Mouse (Mus musculus): ENCODE data around the gene Rapgef1. TPM values are rescaled to one million over a fixed set of nuclear protein-coding genes. Genes with fewer than 3 reads are reported as not detected.

The Rapgef1 gene
- polyA plus RNA-seq, 1 experiment from 2014 or later = 11.2 TPM

- Histone ChIP-seq H3K4me1 (ENCODE audit: control insufficient read depth, insufficient read depth, low read length) (peaks cover 40% of the 10 kb centered on the region), H3K9me3 (replicated peaks; ENCODE audit: control insufficient read depth, low read length) (no peaks in the 10 kb centered on the region), H3K9ac (ENCODE audit: low read length) (no peak overlapping the region), H3K4me3 (replicated peaks; ENCODE audit: low read length) (no peak overlapping the region), H3K27ac (ENCODE audit: low read length) (no peak overlapping the region), H3K27me3 (ENCODE audit: control insufficient read depth, insufficient read depth, low read length) (no peaks in the 10 kb centered on the region), H3K4me2 (ENCODE audit: low read depth, low read length) (no peak overlapping the region), H3K36me3 (ENCODE audit: control insufficient read depth, insufficient read depth, low read length) (no peaks in the 10 kb centered on the region)
- 0 out of 2 replicates have a peak, but pooled peaks have one; percentile 42 for ATAC-seq (ENCODE audit: insufficient read depth, low FRiP score)
- 12% methylated on average over 4 of the region's 4 CpGs for WGBS
Observed at GRCm38 (mm10) chr2:29663260-29663877, 43.8 kb downstream of the Rapgef1 start.

- H3K9ac ChIP-seq (ENCODE audit: low read length) = no peak overlapping the region
- H3K36me3 ChIP-seq (ENCODE audit: control insufficient read depth, insufficient read depth, low read length) = no peaks in the 10 kb centered on the region
- no peaks in the 10 kb centered on the region for H3K27me3 ChIP-seq (ENCODE audit: control insufficient read depth, insufficient read depth, low read length)
- H3K9me3 ChIP-seq (replicated peaks; ENCODE audit: control insufficient read depth, low read length) = no peaks in the 10 kb centered on the region
- H3K4me3 ChIP-seq (replicated peaks; ENCODE audit: low read length) = no peak overlapping the region
- WGBS = 90% methylated on average over 5 of the region's 5 CpGs
- no peak for ATAC-seq (ENCODE audit: insufficient read depth, low FRiP score)
- H3K27ac ChIP-seq (ENCODE audit: low read length) = no peak overlapping the region
- H3K4me1 ChIP-seq (ENCODE audit: control insufficient read depth, insufficient read depth, low read length) = peaks cover 46% of the 10 kb centered on the region
- no peak overlapping the region for H3K4me2 ChIP-seq (ENCODE audit: low read depth, low read length)
Observed at GRCm38 (mm10) chr2:29665421-29665820, 45.9 kb downstream of the Rapgef1 start.

GRCm38 (mm10) chr2:29666589-29666988, 47.1 kb downstream of the Rapgef1 start:
- Histone ChIP-seq H3K36me3 (ENCODE audit: control insufficient read depth, insufficient read depth, low read length) (no peaks in the 10 kb centered on the region), H3K9me3 (replicated peaks; ENCODE audit: control insufficient read depth, low read length) (no peaks in the 10 kb centered on the region), H3K9ac (ENCODE audit: low read length) (no peak overlapping the region), H3K27ac (ENCODE audit: low read length) (no peak overlapping the region), H3K4me3 (replicated peaks; ENCODE audit: low read length) (no peak overlapping the region), H3K4me1 (ENCODE audit: control insufficient read depth, insufficient read depth, low read length) (peaks cover 54% of the 10 kb centered on the region), H3K4me2 (ENCODE audit: low read depth, low read length) (no peak overlapping the region), H3K27me3 (ENCODE audit: control insufficient read depth, insufficient read depth, low read length) (no peaks in the 10 kb centered on the region)
- 11% methylated on average over 7 of the region's 7 CpGs for WGBS
- peak; percentile 50; the same call in 1 of the 2 replicates for ATAC-seq (ENCODE audit: insufficient read depth, low FRiP score)

GRCm38 (mm10) chr2:29667109-29667508, 47.6 kb downstream of the Rapgef1 start:
- peaks cover 51% of the 10 kb centered on the region for H3K4me1 ChIP-seq (ENCODE audit: control insufficient read depth, insufficient read depth, low read length)
- 71% methylated on average over 4 of the region's 4 CpGs for WGBS
- ATAC-seq (ENCODE audit: insufficient read depth, low FRiP score) = no peak
- H3K36me3 ChIP-seq (ENCODE audit: control insufficient read depth, insufficient read depth, low read length) = no peaks in the 10 kb centered on the region
- no peak overlapping the region for H3K27ac ChIP-seq (ENCODE audit: low read length)
- no peak overlapping the region for H3K4me2 ChIP-seq (ENCODE audit: low read depth, low read length)
- H3K9ac ChIP-seq (ENCODE audit: low read length) = no peak overlapping the region
- no peaks in the 10 kb centered on the region for H3K9me3 ChIP-seq (replicated peaks; ENCODE audit: control insufficient read depth, low read length)
- H3K4me3 ChIP-seq (replicated peaks; ENCODE audit: low read length) = no peak overlapping the region
- H3K27me3 ChIP-seq (ENCODE audit: control insufficient read depth, insufficient read depth, low read length) = no peaks in the 10 kb centered on the region

GRCm38 (mm10) chr2:29668011-29668691, 48.6 kb downstream of the Rapgef1 start:
- no peaks in the 10 kb centered on the region for H3K27me3 ChIP-seq (ENCODE audit: control insufficient read depth, insufficient read depth, low read length)
- ATAC-seq (ENCODE audit: insufficient read depth, low FRiP score) = no peak
- H3K4me2 ChIP-seq (ENCODE audit: low read depth, low read length) = no peak overlapping the region
- WGBS = 51% methylated on average over 7 of the region's 7 CpGs
- peaks cover 41% of the 10 kb centered on the region for H3K4me1 ChIP-seq (ENCODE audit: control insufficient read depth, insufficient read depth, low read length)
- H3K9me3 ChIP-seq (replicated peaks; ENCODE audit: control insufficient read depth, low read length) = no peaks in the 10 kb centered on the region
- no peak overlapping the region for H3K27ac ChIP-seq (ENCODE audit: low read length)
- no peak overlapping the region for H3K4me3 ChIP-seq (replicated peaks; ENCODE audit: low read length)
- no peaks in the 10 kb centered on the region for H3K36me3 ChIP-seq (ENCODE audit: control insufficient read depth, insufficient read depth, low read length)
- H3K9ac ChIP-seq (ENCODE audit: low read length) = no peak overlapping the region

GRCm38 (mm10) chr2:29668963-29669362, 49.4 kb downstream of the Rapgef1 start:
- 86% methylated on average over 4 of the region's 4 CpGs for WGBS
- peaks cover 36% of the 10 kb centered on the region for H3K4me1 ChIP-seq (ENCODE audit: control insufficient read depth, insufficient read depth, low read length)
- ATAC-seq (ENCODE audit: insufficient read depth, low FRiP score) = no peak

GRCm38 (mm10) chr2:29669711-29670110, 50.2 kb downstream of the Rapgef1 start:
- Histone ChIP-seq H3K4me3 (replicated peaks; ENCODE audit: low read length) (no peak overlapping the region), H3K27ac (ENCODE audit: low read length) (peak overlapping the region; percentile 71)
- peak; percentile 6; the same call in 1 of the 2 replicates for ATAC-seq (ENCODE audit: insufficient read depth, low FRiP score)

More at GRCm38 (mm10) chr2:29668963-29669362, 49.4 kb downstream of the Rapgef1 start:
- Histone ChIP-seq H3K36me3 (ENCODE audit: control insufficient read depth, insufficient read depth, low read length) (no peaks in the 10 kb centered on the region), H3K4me3 (replicated peaks; ENCODE audit: low read length) (no peak overlapping the region), H3K27ac (ENCODE audit: low read length) (no peak overlapping the region), H3K4me2 (ENCODE audit: low read depth, low read length) (no peak overlapping the region), H3K9me3 (replicated peaks; ENCODE audit: control insufficient read depth, low read length) (no peaks in the 10 kb centered on the region), H3K27me3 (ENCODE audit: control insufficient read depth, insufficient read depth, low read length) (no peaks in the 10 kb centered on the region), H3K9ac (ENCODE audit: low read length) (no peak overlapping the region)

GRCm38 (mm10) chr2:29670231-29670991, 50.9 kb downstream of the Rapgef1 start:
- Histone ChIP-seq H3K36me3 (ENCODE audit: control insufficient read depth, insufficient read depth, low read length) (no peaks in the 10 kb centered on the region), H3K4me3 (replicated peaks; ENCODE audit: low read length) (no peak overlapping the region), H3K27ac (ENCODE audit: low read length) (peak overlapping the region; percentile 71), H3K27me3 (ENCODE audit: control insufficient read depth, insufficient read depth, low read length) (no peaks in the 10 kb centered on the region), H3K4me2 (ENCODE audit: low read depth, low read length) (peak overlapping the region; percentile 23), H3K4me1 (ENCODE audit: control insufficient read depth, insufficient read depth, low read length) (peaks cover 39% of the 10 kb centered on the region), H3K9me3 (replicated peaks; ENCODE audit: control insufficient read depth, low read length) (no peaks in the 10 kb centered on the region), H3K9ac (ENCODE audit: low read length) (peak overlapping the region; percentile 28; the same call in 1 of the 2 replicates)
- peak; percentile 30; the same call in 1 of the 2 replicates for ATAC-seq (ENCODE audit: insufficient read depth, low FRiP score)
- 27% methylated on average over 9 of the region's 9 CpGs for WGBS

More at GRCm38 (mm10) chr2:29669711-29670110, 50.2 kb downstream of the Rapgef1 start:
- Histone ChIP-seq H3K4me2 (ENCODE audit: low read depth, low read length) (no peak overlapping the region), H3K36me3 (ENCODE audit: control insufficient read depth, insufficient read depth, low read length) (no peaks in the 10 kb centered on the region), H3K27me3 (ENCODE audit: control insufficient read depth, insufficient read depth, low read length) (no peaks in the 10 kb centered on the region), H3K9ac (ENCODE audit: low read length) (no peak overlapping the region), H3K4me1 (ENCODE audit: control insufficient read depth, insufficient read depth, low read length) (peaks cover 39% of the 10 kb centered on the region), H3K9me3 (replicated peaks; ENCODE audit: control insufficient read depth, low read length) (no peaks in the 10 kb centered on the region)

- 68% methylated on average over 4 of the region's 4 CpGs for WGBS
- no peaks in the 10 kb centered on the region for H3K36me3 ChIP-seq (ENCODE audit: control insufficient read depth, insufficient read depth, low read length)
- no peak for ATAC-seq (ENCODE audit: insufficient read depth, low FRiP score)
- no peak overlapping the region for H3K4me3 ChIP-seq (replicated peaks; ENCODE audit: low read length)
- H3K4me1 ChIP-seq (ENCODE audit: control insufficient read depth, insufficient read depth, low read length) = peaks cover 38% of the 10 kb centered on the region
- H3K4me2 ChIP-seq (ENCODE audit: low read depth, low read length) = no peak overlapping the region
- H3K27ac ChIP-seq (ENCODE audit: low read length) = no peak overlapping the region
- no peaks in the 10 kb centered on the region for H3K27me3 ChIP-seq (ENCODE audit: control insufficient read depth, insufficient read depth, low read length)
- H3K9ac ChIP-seq (ENCODE audit: low read length) = no peak overlapping the region
- H3K9me3 ChIP-seq (replicated peaks; ENCODE audit: control insufficient read depth, low read length) = no peaks in the 10 kb centered on the region
Observed at GRCm38 (mm10) chr2:29671374-29671773, 51.9 kb downstream of the Rapgef1 start.

Data from stomach, embryonic 16.5 days (tissue).